ENCODE assay signal across 8 mouse cellular contexts in the genomic region with DNA sequence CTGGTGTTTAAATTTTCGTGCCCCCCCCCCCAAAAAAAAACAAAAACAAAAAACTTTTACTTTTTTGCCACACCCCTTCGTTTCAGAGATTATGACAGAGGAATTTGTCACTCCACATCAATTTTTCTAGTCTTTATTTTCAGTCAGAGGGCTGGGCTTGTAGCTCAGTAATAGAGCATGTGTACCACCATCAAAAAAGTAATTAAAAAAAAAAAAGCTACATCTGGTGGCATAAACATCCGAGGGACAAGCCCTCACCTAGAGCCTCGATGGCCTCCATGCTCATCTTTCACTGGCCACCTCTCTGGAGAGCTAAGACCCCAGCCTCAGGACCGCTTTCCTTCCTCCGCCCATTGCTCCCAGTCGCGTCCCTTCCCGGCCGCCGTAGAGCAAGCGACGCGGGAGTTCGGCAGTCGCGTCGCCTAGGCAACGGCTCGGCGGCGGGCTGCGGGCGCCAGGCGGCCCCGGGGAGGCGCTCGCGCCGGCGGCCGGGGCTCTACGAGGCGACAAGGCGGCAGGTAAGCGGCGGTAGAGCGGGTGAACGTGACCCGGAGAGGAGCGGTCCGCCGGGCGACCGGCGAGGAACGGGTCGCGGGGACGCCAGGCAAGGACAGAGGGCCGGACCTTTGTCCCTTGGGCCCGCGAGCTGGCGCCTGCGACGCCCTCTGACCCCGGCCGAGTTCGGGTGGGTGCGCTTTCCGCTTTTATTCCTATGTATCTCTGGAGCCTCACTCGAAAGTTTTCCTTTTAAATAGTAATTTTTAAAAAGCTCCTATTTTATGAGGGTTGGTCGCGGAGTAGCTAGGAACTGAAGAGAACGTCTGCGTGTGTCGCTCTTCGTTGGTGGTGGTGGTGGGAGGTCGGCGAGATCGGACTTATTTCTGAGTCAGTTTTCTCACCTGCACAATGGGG. TPM values are rescaled to one million over a fixed set of nuclear protein-coding genes. Genes with fewer than 3 reads are reported as not detected.
DNase-seq lines count a peak whose midpoint lies in the region; ATAC-seq lines count a peak whose summit lies in the region.

A gene (plus strand): TSS at position 412 of the 912 bp plus-strand sequence.

- H3K9ac ChIP-seq in heart, embryonic 12.5 days = peak within 1 kb of the TSS; percentile 81
- H3K9ac ChIP-seq in kidney, embryonic 16.5 days (replicated peaks; ENCODE audit: low read length) = peak within 1 kb of the TSS; percentile 86
- peak within 1 kb of the TSS; percentile 92 for H3K9ac ChIP-seq in liver, embryonic 12.5 days

- peaks cover 30% of the 10 kb centered on the region for H3K36me3 ChIP-seq in erythroblast, embryonic 14.5 days (ENCODE audit: control insufficient read depth)
- H3K36me3 ChIP-seq in heart, embryonic 12.5 days = no peaks in the 10 kb centered on the region
- H3K36me3 ChIP-seq in kidney, embryonic 16.5 days (ENCODE audit: insufficient read depth, low read length) = no peaks in the 10 kb centered on the region
- peaks cover 16% of the 10 kb centered on the region for H3K36me3 ChIP-seq in liver, embryonic 12.5 days
- peaks cover 6% of the 10 kb centered on the region for H3K36me3 ChIP-seq in splenic B cell, adult 2 months (ENCODE audit: control insufficient read depth, insufficient read depth, low read length, poor library complexity, severe bottlenecking)

- peak; percentile 96 for ATAC-seq in CD4-positive, CD25-positive, alpha-beta regulatory T cell, adult 4 months
- ATAC-seq in heart, embryonic 12.5 days (ENCODE audit: insufficient number of reproducible peaks, low FRiP score) = peak; percentile 91
- ATAC-seq in kidney, embryonic 16.5 days (ENCODE audit: low FRiP score, low TSS enrichment) = peak; percentile 75
- ATAC-seq in liver, embryonic 12.5 days = peak; percentile 85

- no peaks in the 10 kb centered on the region for H3K27me3 ChIP-seq in erythroblast, embryonic 14.5 days (ENCODE audit: control insufficient read depth)
- no peaks in the 10 kb centered on the region for H3K27me3 ChIP-seq in heart, embryonic 12.5 days (replicated peaks)
- no peaks in the 10 kb centered on the region for H3K27me3 ChIP-seq in kidney, embryonic 16.5 days (ENCODE audit: insufficient read depth, low read length)
- H3K27me3 ChIP-seq in liver, embryonic 12.5 days (replicated peaks) = no peaks in the 10 kb centered on the region
- H3K27me3 ChIP-seq in splenic B cell, adult 2 months (ENCODE audit: control insufficient read depth, insufficient read depth, low read length, poor library complexity, severe bottlenecking) = no peaks in the 10 kb centered on the region

- no peaks in the 10 kb centered on the region for H3K9me3 ChIP-seq in erythroblast, embryonic 14.5 days (ENCODE audit: control insufficient read depth, low read length)
- no peaks in the 10 kb centered on the region for H3K9me3 ChIP-seq in heart, embryonic 12.5 days (replicated peaks)
- no peaks in the 10 kb centered on the region for H3K9me3 ChIP-seq in kidney, embryonic 16.5 days (ENCODE audit: low read length)
- no peaks in the 10 kb centered on the region for H3K9me3 ChIP-seq in liver, embryonic 12.5 days (replicated peaks)

- 1% methylated on average over 70 of the region's 71 CpGs for WGBS in heart, embryonic 12.5 days
- under 1% methylated on average over 71 of the region's 71 CpGs for WGBS in kidney, embryonic 16.5 days
- 3% methylated on average over 68 of the region's 71 CpGs for WGBS in liver, embryonic 12.5 days (ENCODE audit: insufficient replicate concordance)

- peaks cover 43% of the 10 kb centered on the region for H3K4me1 ChIP-seq in erythroblast, embryonic 14.5 days (ENCODE audit: control insufficient read depth)
- peaks cover 41% of the 10 kb centered on the region for H3K4me1 ChIP-seq in heart, embryonic 12.5 days (replicated peaks)
- peaks cover 31% of the 10 kb centered on the region for H3K4me1 ChIP-seq in kidney, embryonic 16.5 days (ENCODE audit: insufficient read depth, low read length)
- peaks cover 48% of the 10 kb centered on the region for H3K4me1 ChIP-seq in liver, embryonic 12.5 days

- H3K27ac ChIP-seq in heart, embryonic 12.5 days (ENCODE audit: poor library complexity, severe bottlenecking) = peak within 1 kb of the TSS; percentile 76
- H3K27ac ChIP-seq in kidney, embryonic 16.5 days (ENCODE audit: low read length) = peak within 1 kb of the TSS; percentile 87
- peak within 1 kb of the TSS; percentile 82 for H3K27ac ChIP-seq in liver, embryonic 12.5 days

- H3K4me2 ChIP-seq in heart, embryonic 12.5 days = peak within 1 kb of the TSS; percentile 72
- H3K4me2 ChIP-seq in kidney, embryonic 16.5 days (replicated peaks; ENCODE audit: low read depth, low read length) = peak within 1 kb of the TSS; percentile 72
- peak within 1 kb of the TSS; percentile 83 for H3K4me2 ChIP-seq in liver, embryonic 12.5 days

- H3K4me3 ChIP-seq in erythroblast, embryonic 14.5 days (replicated peaks) = peak within 1 kb of the TSS; percentile 93
- peak within 1 kb of the TSS; percentile 74 for H3K4me3 ChIP-seq in heart, embryonic 12.5 days
- peak within 1 kb of the TSS; percentile 72 for H3K4me3 ChIP-seq in kidney, embryonic 16.5 days (ENCODE audit: low read length)
- peak within 1 kb of the TSS; percentile 82 for H3K4me3 ChIP-seq in liver, embryonic 12.5 days

- peak; percentile 73 for DNase-seq in brain, embryonic 18.5 days (ENCODE audit: low read depth, low spot score)
- peak; percentile 82 for DNase-seq in naive thymus-derived CD4-positive, alpha-beta T cell, adult 2 months (ENCODE audit: low read depth)
- peak; percentile 85 for DNase-seq in splenic B cell, adult 2 months (ENCODE audit: low read depth, low spot score)

RNA-seq across cellular contexts. Expression of the gene that starts here (rescaled TPM):
- 1 to 10 TPM; 1.5 to 9.0 TPM for polyA plus RNA-seq in CD4-positive, CD25-positive, alpha-beta regulatory T cell, adult 4 months (2017; shearing (Covaris generic))
- 136 and 157 TPM in 2 replicates for polyA plus RNA-seq in erythroblast, embryonic 14.5 days (2012)
- polyA plus RNA-seq in heart, embryonic 12.5 days (2016; fragmentation: Nextera tagmentation; extraction: Ambion mirVana) = 233 and 241 TPM in 2 replicates
- 180 and 187 TPM in 2 replicates for polyA plus RNA-seq in kidney, embryonic 16.5 days (2015; fragmentation: Nextera tagmentation; extraction: Ambion mirVana)
- polyA plus RNA-seq in liver, embryonic 12.5 days (2016; fragmentation: Nextera tagmentation; extraction: Ambion mirVana) = 133 and 134 TPM in 2 replicates

Comparison
In these comparisons a context has a peak if more than half of its experiments do, and no peak if none do; other contexts are left out.
1. Peak in every context shown above with its lines: DNase-seq, ATAC-seq, H3K4me3 ChIP-seq and H3K27ac ChIP-seq.
2. RNA of the gene that starts here (polyA plus RNA-seq): 233 to 241 TPM in heart, embryonic 12.5 days, 180 to 187 TPM in kidney, embryonic 16.5 days, 136 to 157 TPM in erythroblast, embryonic 14.5 days and 133 to 134 TPM in liver, embryonic 12.5 days; 1.5 to 9.0 TPM in CD4-positive, CD25-positive, alpha-beta regulatory T cell, adult 4 months; every median in the first group is over 10 times any median in the second.